Mouse (Mus musculus): ENCODE data around the gene Epha1. TPM values are rescaled to one million over a fixed set of nuclear protein-coding genes. Genes with fewer than 3 reads are reported as not detected.

The Epha1 gene
- 0.71 and 1.4 TPM in 2 replicates for polyA plus RNA-seq (2015; fragmentation: Nextera tagmentation; extraction: Ambion mirVana)

GRCm38 (mm10) chr6:42372816-42373547, at the start of gene Epha1:
TSS of gene Epha1 (minus strand) at chr6:42373268.

GRCm38 (mm10) chr6:42405134-42405533, 32.1 kb upstream of the Epha1 start, which contains the start of gene Tas2r135:
TSS of gene Tas2r135 (plus strand) at chr6:42405434.

GRCm38 (mm10) chr6:42399938-42400337, 26.9 kb upstream of the Epha1 start, which contains the start of gene Tas2r143:
TSS of gene Tas2r143 (plus strand) at chr6:42400238.

GRCm38 (mm10) chr6:42349426-42350020, 23.5 kb downstream of the Epha1 start, which contains the start of gene Zyx:
TSS of gene Zyx (plus strand) at chr6:42349630.

GRCm38 (mm10) chr6:42324482-42325267, 48.4 kb downstream of the Epha1 start, which contains the start of gene Fam131b:
TSS of gene Fam131b (minus strand) at chr6:42324643.

Other genes starting within 250 kb of the Epha1 start
- gene Tas2r139, start 232.3 kb downstream of the Epha1 start, polyA plus RNA-seq (2015; fragmentation: Nextera tagmentation; extraction: Ambion mirVana), result not detected in 2 replicates
- gene Tas2r144, start 157.9 kb downstream of the Epha1 start, polyA plus RNA-seq (2015; fragmentation: Nextera tagmentation; extraction: Ambion mirVana), result not detected in 2 replicates
- gene Gstk1, start 127.3 kb downstream of the Epha1 start, polyA plus RNA-seq (2015; fragmentation: Nextera tagmentation; extraction: Ambion mirVana), result 10.9 and 13.3 TPM in 2 replicates
- 0.22 TPM in 1 of 2 replicates, not detected in the other for gene Tmem139, start 111.3 kb downstream of the Epha1 start, polyA plus RNA-seq (2015; fragmentation: Nextera tagmentation; extraction: Ambion mirVana)
- gene Casp2, start 108.3 kb downstream of the Epha1 start, polyA plus RNA-seq (2015; fragmentation: Nextera tagmentation; extraction: Ambion mirVana), result 10.2 and 10.5 TPM in 2 replicates
- gene Clcn1, start 86.6 kb downstream of the Epha1 start, polyA plus RNA-seq (2015; fragmentation: Nextera tagmentation; extraction: Ambion mirVana), result 9.9 and 12.2 TPM in 2 replicates
- gene Fam131b, start 48.6 kb downstream of the Epha1 start, polyA plus RNA-seq (2015; fragmentation: Nextera tagmentation; extraction: Ambion mirVana), result 0.10 and 0.14 TPM in 2 replicates
- gene Zyx, start 23.6 kb downstream of the Epha1 start, polyA plus RNA-seq (2015; fragmentation: Nextera tagmentation; extraction: Ambion mirVana), result 112 and 117 TPM in 2 replicates
- not detected in 2 replicates for gene Tas2r143, start 27.0 kb upstream of the Epha1 start, polyA plus RNA-seq (2015; fragmentation: Nextera tagmentation; extraction: Ambion mirVana)
- gene Tas2r135, start 32.2 kb upstream of the Epha1 start, polyA plus RNA-seq (2015; fragmentation: Nextera tagmentation; extraction: Ambion mirVana), result not detected in 2 replicates
- gene Tas2r126, start 61.3 kb upstream of the Epha1 start, polyA plus RNA-seq (2015; fragmentation: Nextera tagmentation; extraction: Ambion mirVana), result not detected in 2 replicates
- not detected in 2 replicates for gene Olfr458, start 91.9 kb upstream of the Epha1 start, polyA plus RNA-seq (2015; fragmentation: Nextera tagmentation; extraction: Ambion mirVana)
- gene Olfr457, start 103.1 kb upstream of the Epha1 start, polyA plus RNA-seq (2015; fragmentation: Nextera tagmentation; extraction: Ambion mirVana), result 0.02 TPM in 1 of 2 replicates, not detected in the other
- not detected in 2 replicates for gene Olfr456, start 113.9 kb upstream of the Epha1 start, polyA plus RNA-seq (2015; fragmentation: Nextera tagmentation; extraction: Ambion mirVana)
- not detected in 2 replicates for gene Olfr455, start 174.3 kb upstream of the Epha1 start, polyA plus RNA-seq (2015; fragmentation: Nextera tagmentation; extraction: Ambion mirVana)
- not detected in 2 replicates for gene Tcaf3, start 224.4 kb upstream of the Epha1 start, polyA plus RNA-seq (2015; fragmentation: Nextera tagmentation; extraction: Ambion mirVana)